Mouse (Mus musculus): ENCODE data around the gene Abt1. TPM values are rescaled to one million over a fixed set of nuclear protein-coding genes. Genes with fewer than 3 reads are reported as not detected.

Abt1 gene
- polyA plus RNA-seq, 2 experiments: 9.9 to 12.2 TPM

- WGBS: 1% methylated on average over 9 of the region's 9 CpGs
- Histone ChIP-seq H3K9ac (ENCODE audit: low read depth, low read length, severe bottlenecking) (peak overlapping the region; percentile 61), H3K36me3 (ENCODE audit: control insufficient read depth, insufficient read depth, low read length) (no peaks in the 10 kb centered on the region), H3K4me1 (ENCODE audit: control insufficient read depth, insufficient read depth, low read length) (no peaks in the 10 kb centered on the region), H3K4me2 (replicated peaks; ENCODE audit: low read depth, low read length, severe bottlenecking) (peak overlapping the region; percentile 43), H3K4me3 (replicated peaks; ENCODE audit: low read length) (peak overlapping the region; percentile 54), H3K27ac (replicated peaks; ENCODE audit: low read depth, low read length) (peak overlapping the region; percentile 67), H3K9me3 (ENCODE audit: control insufficient read depth, low read length) (no peaks in the 10 kb centered on the region), H3K27me3 (ENCODE audit: control insufficient read depth, insufficient read depth, low read length) (no peaks in the 10 kb centered on the region)
- no peak for TF ChIP-seq POLR2A (IDR thresholded peaks at IDR 0.05; ENCODE audit: borderline replicate concordance, extremely low read depth, insufficient read depth, insufficient read length)
- ATAC-seq (ENCODE audit: low FRiP score, low read depth) (no peak), DNase-seq (ENCODE audit: low spot score) (peak; percentile 65)
Observed at GRCm38 (mm10) chr13:23453926-23454325, 30.3 kb upstream of the Abt1 start.

- under 1% methylated on average over 25 of the region's 25 CpGs for WGBS
- no peaks in the 10 kb centered on the region for H3K9me3 ChIP-seq (ENCODE audit: control insufficient read depth, low read length)
- H3K9ac ChIP-seq (ENCODE audit: low read depth, low read length, severe bottlenecking): peak overlapping the region; percentile 61
- H3K36me3 ChIP-seq (ENCODE audit: control insufficient read depth, insufficient read depth, low read length): no peaks in the 10 kb centered on the region
- peak; percentile 86 for ATAC-seq (ENCODE audit: low FRiP score, low read depth)
- H3K4me2 ChIP-seq (replicated peaks; ENCODE audit: low read depth, low read length, severe bottlenecking): peak overlapping the region; percentile 43
- DNase-seq (ENCODE audit: low spot score): peak; percentile 87
- H3K4me1 ChIP-seq (ENCODE audit: control insufficient read depth, insufficient read depth, low read length): no peaks in the 10 kb centered on the region
- peak overlapping the region; percentile 54 for H3K4me3 ChIP-seq (replicated peaks; ENCODE audit: low read length)
- TF ChIP-seq POLR2A (IDR thresholded peaks at IDR 0.05; ENCODE audit: borderline replicate concordance, extremely low read depth, insufficient read depth, insufficient read length): peak; percentile 59; the same call in 1 of the 2 replicates
- peak overlapping the region; percentile 67 for H3K27ac ChIP-seq (replicated peaks; ENCODE audit: low read depth, low read length)
- H3K27me3 ChIP-seq (ENCODE audit: control insufficient read depth, insufficient read depth, low read length): no peaks in the 10 kb centered on the region
Observed at GRCm38 (mm10) chr13:23453362-23453862, 29.7 kb upstream of the Abt1 start.

GRCm38 (mm10) chr13:23450398-23450797 lies 26.7 kb upstream of the Abt1 start:
- Histone ChIP-seq H3K9me3 (ENCODE audit: control insufficient read depth, low read length) (no peaks in the 10 kb centered on the region), H3K4me2 (replicated peaks; ENCODE audit: low read depth, low read length, severe bottlenecking) (peak overlapping the region; percentile 56), H3K27me3 (ENCODE audit: control insufficient read depth, insufficient read depth, low read length) (no peaks in the 10 kb centered on the region), H3K27ac (replicated peaks; ENCODE audit: low read depth, low read length) (0 out of 2 replicates have a peak overlapping the region, but pooled peaks have one; percentile 22), H3K9ac (ENCODE audit: low read depth, low read length, severe bottlenecking) (peak overlapping the region; percentile 51), H3K36me3 (ENCODE audit: control insufficient read depth, insufficient read depth, low read length) (no peaks in the 10 kb centered on the region), H3K4me3 (replicated peaks; ENCODE audit: low read length) (peak overlapping the region; percentile 48), H3K4me1 (ENCODE audit: control insufficient read depth, insufficient read depth, low read length) (no peaks in the 10 kb centered on the region)
- DNase-seq (ENCODE audit: low spot score) (peak; percentile 95), ATAC-seq (ENCODE audit: low FRiP score, low read depth) (no peak; the same call in 1 of the 2 replicates)
- TF ChIP-seq POLR2A (IDR thresholded peaks at IDR 0.05; ENCODE audit: borderline replicate concordance, extremely low read depth, insufficient read depth, insufficient read length): no peak
- 2% methylated on average over 15 of the region's 15 CpGs for WGBS

- 0 out of 2 replicates have a peak overlapping the region, but pooled peaks have one; percentile 39 for H3K27ac ChIP-seq (replicated peaks; ENCODE audit: low read depth, low read length)
- H3K4me2 ChIP-seq (replicated peaks; ENCODE audit: low read depth, low read length, severe bottlenecking): peak overlapping the region; percentile 56
- no peaks in the 10 kb centered on the region for H3K36me3 ChIP-seq (ENCODE audit: control insufficient read depth, insufficient read depth, low read length)
- DNase-seq (ENCODE audit: low spot score) (peak; percentile 88), ATAC-seq (ENCODE audit: low FRiP score, low read depth) (peak; percentile 20; the same call in 1 of the 2 replicates)
- H3K4me3 ChIP-seq (replicated peaks; ENCODE audit: low read length): peak overlapping the region; percentile 48
- peak overlapping the region; percentile 51 for H3K9ac ChIP-seq (ENCODE audit: low read depth, low read length, severe bottlenecking)
- H3K9me3 ChIP-seq (ENCODE audit: control insufficient read depth, low read length): no peaks in the 10 kb centered on the region
- TF ChIP-seq POLR2A (IDR thresholded peaks at IDR 0.05; ENCODE audit: borderline replicate concordance, extremely low read depth, insufficient read depth, insufficient read length): no peak
- H3K4me1 ChIP-seq (ENCODE audit: control insufficient read depth, insufficient read depth, low read length): 0 out of 2 replicates have a peak, but pooled peaks cover under 1% of the 10 kb centered on the region
- H3K27me3 ChIP-seq (ENCODE audit: control insufficient read depth, insufficient read depth, low read length): no peaks in the 10 kb centered on the region
- under 1% methylated on average over 24 of the region's 24 CpGs for WGBS
Observed at GRCm38 (mm10) chr13:23449235-23450095, 25.8 kb upstream of the Abt1 start.

GRCm38 (mm10) chr13:23448758-23449157 lies 25.1 kb upstream of the Abt1 start:
- H3K27me3 ChIP-seq (ENCODE audit: control insufficient read depth, insufficient read depth, low read length): no peaks in the 10 kb centered on the region
- H3K36me3 ChIP-seq (ENCODE audit: control insufficient read depth, insufficient read depth, low read length): no peaks in the 10 kb centered on the region
- H3K27ac ChIP-seq (replicated peaks; ENCODE audit: low read depth, low read length): no peak overlapping the region
- 48% methylated on average over 3 of the region's 3 CpGs for WGBS
- DNase-seq (ENCODE audit: low spot score): no peak
- no peaks in the 10 kb centered on the region for H3K9me3 ChIP-seq (ENCODE audit: control insufficient read depth, low read length)
- no peak for TF ChIP-seq POLR2A (IDR thresholded peaks at IDR 0.05; ENCODE audit: borderline replicate concordance, extremely low read depth, insufficient read depth, insufficient read length)
- peak overlapping the region; percentile 56 for H3K4me2 ChIP-seq (replicated peaks; ENCODE audit: low read depth, low read length, severe bottlenecking)
- H3K9ac ChIP-seq (ENCODE audit: low read depth, low read length, severe bottlenecking): no peak overlapping the region
- ATAC-seq (ENCODE audit: low FRiP score, low read depth): no peak
- 0 out of 2 replicates have a peak, but pooled peaks cover 4% of the 10 kb centered on the region for H3K4me1 ChIP-seq (ENCODE audit: control insufficient read depth, insufficient read depth, low read length)
- H3K4me3 ChIP-seq (replicated peaks; ENCODE audit: low read length): peak overlapping the region; percentile 48
